Mouse (Mus musculus) kidney, adult 18-20 months (tissue): ENCODE data around the gene Sapcd1.
A peak's percentile ranks its signal among the peaks of the same experiment; 100 is the strongest.
"Not testable (repeated sequence)": the region's sequence is repeated elsewhere in the genome, so short reads cannot be mapped to it uniquely, and the experiment has no call there.

Source experiments
- DNase-seq: peaks from one replicate; pipeline ENCODE4 v3.0.0; 2021

Gene Sapcd1

DNA sequence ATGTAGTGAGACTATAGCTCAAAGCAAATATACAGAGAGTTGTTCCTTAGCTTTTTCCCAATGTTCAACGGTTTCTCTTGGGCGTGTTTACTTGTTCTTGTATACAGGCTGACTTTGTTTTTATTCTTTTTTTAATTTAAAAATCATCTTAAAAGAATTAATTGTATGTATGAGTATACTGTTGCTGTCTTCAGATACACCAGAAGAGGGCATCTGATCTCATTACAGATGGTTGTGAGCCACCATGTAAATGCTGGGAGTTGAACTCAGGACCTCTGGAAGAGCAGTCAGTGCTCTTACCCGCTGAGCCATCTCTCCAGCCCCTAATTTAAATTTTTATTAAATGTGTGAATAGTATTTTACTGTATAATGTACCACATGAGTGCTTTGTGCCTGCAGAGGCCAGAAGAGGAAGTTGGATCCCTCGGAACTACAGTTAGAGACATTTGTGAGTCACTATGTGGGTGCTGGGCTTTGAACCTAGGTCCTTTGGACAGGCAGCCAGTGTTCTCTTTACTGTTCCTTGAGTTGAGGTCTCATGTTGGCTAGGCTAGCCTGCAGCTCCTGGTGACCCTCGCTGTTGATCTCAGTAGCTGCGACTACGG lies 20.3 kb downstream of the Sapcd1 start:
- no peak for DNase-seq

DNA sequence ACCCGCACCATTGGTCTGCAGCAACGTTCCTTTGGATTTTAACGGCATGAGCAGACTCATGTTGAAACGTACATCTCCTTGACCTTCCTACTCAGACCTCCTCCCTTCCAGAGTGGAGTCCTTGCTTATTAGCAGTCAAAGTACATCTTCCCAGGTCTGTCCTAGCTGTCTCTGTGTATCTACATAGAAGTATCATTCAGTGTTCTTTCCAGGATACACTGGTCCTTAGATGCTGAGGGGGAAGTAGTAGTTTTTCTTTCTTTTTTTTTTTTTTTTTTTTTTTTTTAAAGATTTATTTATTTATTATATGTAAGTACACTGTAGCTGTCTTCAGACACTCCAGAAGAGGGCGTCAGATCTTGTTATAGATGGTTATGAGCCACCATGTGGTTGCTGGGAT lies 21.9 kb downstream of the Sapcd1 start:
- DNase-seq, result not testable (repeated sequence)

GRCm38 (mm10) chr17:35005158-35005557 lies 22.7 kb downstream of the Sapcd1 start:
- DNase-seq, result no peak

GRCm38 (mm10) chr17:35004075-35004717 lies 23.6 kb downstream of the Sapcd1 start:
- no peak for DNase-seq

GRCm38 (mm10) chr17:35003022-35003838 lies 24.6 kb downstream of the Sapcd1 start:
- no peak for DNase-seq

DNA sequence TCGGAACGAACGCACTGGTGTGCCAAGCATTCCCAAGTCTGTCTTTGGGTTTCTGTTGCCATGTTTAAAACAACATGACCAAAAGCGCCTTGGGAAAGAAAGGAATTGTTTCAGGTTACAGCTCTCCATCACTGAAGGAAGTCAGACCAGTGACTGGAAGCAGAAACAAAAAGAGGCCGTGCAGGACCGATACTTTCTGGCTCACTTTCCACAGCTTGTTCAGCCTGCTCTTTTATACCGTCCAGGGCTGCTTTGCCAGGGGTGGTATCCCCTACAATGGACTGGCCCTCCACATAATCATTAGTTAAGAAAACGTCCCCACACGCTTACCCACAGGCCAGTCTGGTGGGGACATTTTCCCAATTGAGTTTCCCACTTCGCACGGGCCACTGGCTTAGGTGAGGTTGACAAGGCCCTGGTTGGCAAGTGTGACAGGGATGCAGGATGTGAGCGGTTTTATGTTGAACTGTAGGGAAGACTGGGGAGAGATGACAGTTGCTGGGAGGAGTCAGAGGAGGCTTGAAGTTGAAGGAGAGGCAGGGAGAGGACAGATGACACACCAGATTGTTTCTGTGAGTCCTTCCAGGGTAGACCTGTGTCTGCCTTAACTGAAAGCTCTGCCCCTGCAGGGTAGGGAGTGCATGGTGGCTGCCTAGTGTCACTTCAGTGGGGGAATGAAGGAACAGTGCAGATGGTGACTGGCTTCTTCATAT lies 25.5 kb downstream of the Sapcd1 start:
- DNase-seq, result no peak

- no peak for DNase-seq
These were observed 26.2 kb downstream of the Sapcd1 start for GRCm38 (mm10) chr17:35001452-35002152.

DNA sequence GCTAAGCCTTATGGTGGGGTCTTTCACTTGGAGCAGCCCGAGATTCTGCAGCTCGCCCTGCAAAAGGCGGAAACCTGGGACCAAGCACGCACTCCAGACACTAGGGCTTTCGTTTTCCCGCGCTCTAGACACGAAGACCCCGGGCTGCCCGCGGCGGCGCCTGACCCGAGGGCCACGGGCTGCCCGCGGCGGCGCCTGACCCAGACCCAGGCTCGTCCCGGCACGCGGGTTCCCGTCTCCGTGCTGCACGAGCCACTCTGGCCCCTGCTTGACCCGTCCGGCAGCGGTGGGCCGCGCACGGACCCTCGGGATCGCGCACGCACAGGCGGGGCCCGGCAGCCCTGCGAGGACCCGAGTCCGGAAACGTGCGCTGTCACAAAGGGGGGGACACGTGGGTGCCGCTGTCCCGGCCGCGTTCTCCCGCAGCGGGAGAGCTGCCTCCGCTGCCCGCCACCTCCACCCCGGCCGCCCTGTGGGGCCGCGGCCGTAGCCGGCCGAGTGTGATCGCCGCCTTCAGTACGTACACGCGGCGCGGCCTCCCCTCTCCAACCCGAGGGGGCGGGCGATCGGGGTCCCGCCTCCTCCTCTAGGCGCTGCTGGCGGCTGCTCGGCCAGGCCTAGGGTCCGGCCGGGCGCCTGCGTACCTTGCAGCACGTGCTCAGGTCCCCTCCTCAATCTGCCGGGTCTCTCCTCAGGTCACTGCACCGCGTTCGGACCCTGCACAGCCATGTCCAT lies 26.9 kb downstream of the Sapcd1 start, which contains the start of gene Vars:
Gene Vars (plus strand): TSS at position 271 of the 735 bp plus-strand sequence.
- DNase-seq, result peak; percentile 91

- DNase-seq, result not testable (repeated sequence)
These were observed 27.7 kb downstream of the Sapcd1 start for GRCm38 (mm10) chr17:34999871-35000716.

DNA sequence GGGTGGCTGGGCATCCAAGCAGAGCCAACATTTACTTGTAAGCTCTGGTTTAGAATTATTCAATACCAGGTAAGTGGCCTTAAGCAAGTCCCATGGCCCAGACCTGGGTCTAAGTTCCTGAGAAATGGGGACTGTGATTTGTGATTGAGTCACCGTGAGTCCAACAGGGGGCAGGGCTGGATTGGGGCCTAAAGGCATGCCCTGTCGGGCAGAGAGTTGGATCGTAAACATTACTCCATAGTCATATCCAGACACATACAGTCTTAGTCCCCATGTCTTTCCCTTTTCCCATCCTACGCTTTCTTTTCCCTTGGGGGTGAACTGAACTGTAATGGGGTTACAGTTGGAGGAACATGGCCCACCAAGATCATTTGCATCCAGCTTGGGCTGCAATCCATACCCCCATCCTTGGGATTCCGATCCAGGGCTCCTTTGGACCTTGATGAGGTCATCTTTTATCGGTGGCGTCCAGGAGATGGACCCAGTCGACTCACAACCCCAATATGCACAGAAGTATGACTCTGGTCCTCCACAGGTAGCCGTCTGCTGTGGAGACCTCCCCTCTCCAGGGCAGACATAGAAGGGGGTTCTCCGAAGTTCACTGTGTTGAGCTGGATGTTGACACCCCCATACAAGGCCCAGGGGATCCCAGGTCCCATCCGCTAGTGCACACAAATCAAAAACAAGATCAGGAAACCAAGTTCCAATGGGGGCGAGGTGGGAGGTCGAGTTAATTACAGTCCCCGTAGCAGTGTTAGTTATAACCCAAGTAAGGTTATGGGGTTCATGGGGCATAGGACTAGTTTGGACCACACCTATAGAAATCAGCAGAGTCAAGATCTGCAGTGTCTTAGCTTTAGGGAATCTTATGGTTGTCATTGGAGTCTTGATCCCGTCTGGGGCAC lies 29.0 kb downstream of the Sapcd1 start:
- DNase-seq, result no peak

- DNase-seq, result no peak
These were observed 30.7 kb downstream of the Sapcd1 start for GRCm38 (mm10) chr17:34997142-34997483.

GRCm38 (mm10) chr17:34996411-34997141 lies 31.2 kb downstream of the Sapcd1 start:
- DNase-seq, result no peak

- DNase-seq, result not testable (repeated sequence)
These were observed 31.9 kb downstream of the Sapcd1 start for GRCm38 (mm10) chr17:34995927-34996326.

- not testable (repeated sequence) for DNase-seq
These were observed 32.6 kb downstream of the Sapcd1 start for GRCm38 (mm10) chr17:34995192-34995591.

GRCm38 (mm10) chr17:34994751-34995150 lies 33.1 kb downstream of the Sapcd1 start:
- DNase-seq, result no peak

- DNase-seq, result no peak
These were observed 43.6 kb downstream of the Sapcd1 start for GRCm38 (mm10) chr17:34984218-34984617.

- DNase-seq, result no peak
These were observed 45.5 kb downstream of the Sapcd1 start for GRCm38 (mm10) chr17:34982328-34982727.

GRCm38 (mm10) chr17:34981690-34982180 lies 46.1 kb downstream of the Sapcd1 start, which contains the start of gene Lsm2:
Lsm2 (plus strand) TSS chr17:34981862.
- peak; percentile 95 for DNase-seq

DNA sequence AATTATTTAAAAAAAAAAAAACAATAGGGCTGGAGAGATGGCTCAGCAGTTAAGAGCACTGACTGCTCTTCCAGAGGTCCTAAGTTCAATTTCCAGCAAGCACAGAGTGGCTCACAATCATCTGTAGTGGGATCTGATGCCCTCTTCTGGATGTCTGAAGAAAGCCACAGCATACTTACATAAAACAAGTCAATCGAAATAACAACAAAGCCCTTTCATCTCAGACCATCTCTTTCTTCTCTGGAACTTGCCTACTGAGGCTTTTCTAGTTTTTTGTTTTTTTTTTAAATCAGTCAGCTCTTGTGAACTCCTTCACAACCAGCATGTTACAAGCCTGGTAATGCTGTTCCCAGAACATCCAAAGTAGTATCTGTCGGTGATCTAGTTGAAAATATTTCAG lies 47.2 kb downstream of the Sapcd1 start:
- DNase-seq, result no peak
